ENCODE assay signal across 14 mouse cellular contexts in the genomic region with DNA sequence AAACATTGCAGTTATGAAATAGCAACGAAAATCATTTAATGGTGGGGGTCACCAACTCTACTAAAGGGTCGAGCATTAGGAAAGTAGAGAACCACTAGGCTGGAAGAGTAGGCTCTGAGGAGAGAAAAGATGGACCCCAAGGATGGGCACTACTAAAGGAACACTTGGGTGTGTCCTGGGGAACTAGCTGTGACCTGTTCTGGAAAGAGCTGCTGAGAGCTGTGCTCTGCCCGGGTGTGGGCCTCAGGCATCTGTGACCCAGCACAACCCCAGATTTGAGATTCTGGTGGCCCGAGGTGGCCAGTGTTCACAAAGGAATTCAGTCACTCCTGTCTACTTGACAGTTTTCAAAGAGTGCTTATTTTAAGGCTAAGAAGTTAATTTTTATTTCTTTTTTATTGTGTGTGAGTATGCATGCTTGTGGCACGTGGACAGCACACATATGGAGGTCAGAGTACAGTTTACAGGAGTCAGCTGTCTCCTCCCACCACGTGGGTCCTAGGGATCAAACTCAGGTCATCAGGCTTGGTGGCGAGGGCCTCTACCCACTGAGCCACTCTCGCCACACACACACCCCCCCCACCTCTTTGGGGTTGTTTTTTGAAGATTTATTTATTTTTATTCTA.
"Had no signal": no experiment of that assay in that cellular context is flagged by ENCODE, and none has a peak within 500 bp of the region (broad histone marks: within the 10 kb centered on the region; RNA-seq: fewer than 3 reads in every experiment).

No protein-coding gene starts in this region.

- H3K27me3 ChIP-seq: limb, embryonic 12.5 days; lung, embryonic 15.5 days; midbrain, embryonic 15.5 days; neural tube, embryonic 12.5 days had no signal

- DNase-seq: lung, postnatal 14 days; right cerebral cortex, postnatal 4 days; spleen, adult 18-20 months; thymus, adult 2 months; thymus, postnatal 25 days had no signal

- H3K27ac ChIP-seq: hindbrain, postnatal 0 days; limb, embryonic 12.5 days; lung, embryonic 15.5 days; macrophage; midbrain, embryonic 15.5 days; neural tube, embryonic 12.5 days had no signal

- H3K36me3 ChIP-seq: limb, embryonic 12.5 days; lung, embryonic 15.5 days; midbrain, embryonic 15.5 days had no signal

- ATAC-seq: hindbrain, postnatal 0 days; midbrain, embryonic 15.5 days had no signal

- H3K4me2 ChIP-seq: limb, embryonic 12.5 days; liver, embryonic 11.5 days; lung, embryonic 15.5 days; midbrain, embryonic 11.5 days; midbrain, embryonic 15.5 days; neural tube, embryonic 12.5 days had no signal

- H3K9me3 ChIP-seq: limb, embryonic 12.5 days; lung, embryonic 15.5 days; megakaryocyte, embryonic 14.5 days; midbrain, embryonic 15.5 days; neural tube, embryonic 12.5 days had no signal

- H3K9ac ChIP-seq: limb, embryonic 12.5 days; lung, embryonic 15.5 days; midbrain, embryonic 15.5 days; neural tube, embryonic 12.5 days had no signal

- H3K4me3 ChIP-seq: limb, embryonic 12.5 days; lung, embryonic 15.5 days; megakaryocyte, embryonic 14.5 days; midbrain, embryonic 15.5 days; neural tube, embryonic 12.5 days had no signal
